Mouse (Mus musculus): Measurements from ENCODE around the gene Kndc1.

DNA sequence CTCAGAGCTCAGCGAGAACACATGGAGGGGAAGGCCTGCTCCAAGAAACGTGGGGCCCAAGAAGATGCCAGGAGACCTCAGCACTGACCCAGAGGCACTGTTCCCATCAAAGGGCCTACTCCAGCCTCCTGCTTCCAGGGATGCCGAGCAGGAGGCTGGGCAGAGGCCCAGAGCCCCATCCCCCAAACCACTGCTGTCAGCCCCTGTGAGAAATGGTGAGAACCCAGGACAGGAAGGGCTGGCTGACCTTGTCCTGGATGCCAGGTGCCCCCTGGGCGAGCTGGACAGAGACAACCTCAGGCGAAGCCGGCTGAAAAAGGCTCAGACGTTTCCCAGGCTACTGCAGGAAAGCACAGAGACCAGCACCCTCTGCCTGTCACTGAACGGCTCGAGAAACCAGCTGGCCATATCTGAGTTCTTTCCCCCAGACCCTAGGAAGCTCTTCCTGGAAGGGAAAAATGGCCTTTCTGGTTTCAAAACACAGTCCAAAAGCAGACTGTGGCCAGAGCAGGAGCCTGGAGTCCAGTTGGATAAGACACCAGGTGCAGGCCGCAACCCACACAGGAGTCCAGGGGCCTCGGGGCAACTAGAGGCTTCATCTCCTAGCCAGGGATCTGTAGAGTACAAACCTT lies 15.8 kb downstream of the Kndc1 start:
- TF ChIP-seq CTCF (IDR thresholded peaks at IDR 0.05; ENCODE audit: borderline replicate concordance, insufficient read depth, low read length) (no peak), POLR2A (IDR thresholded peaks at IDR 0.05; ENCODE audit: low read depth, low read length) (no peak)
